Mouse (Mus musculus): ENCODE data around the gene Spata31d1b.

Gene Spata31d1b

GRCm38 (mm10) chr13:59746164-59746563, 34.1 kb downstream of the Spata31d1b start:
- DNase-seq (ENCODE audit: low read depth, low spot score), result peak; percentile 28

GRCm38 (mm10) chr13:59746711-59747110, 34.6 kb downstream of the Spata31d1b start, which contains the start of gene 1700014D04Rik:
1700014D04Rik (minus strand) TSS chr13:59746752.
- no peak for DNase-seq (ENCODE audit: low read depth, low spot score)

GRCm38 (mm10) chr13:59750310-59750709, 38.2 kb downstream of the Spata31d1b start:
- no peak for DNase-seq (ENCODE audit: low read depth, low spot score)

GRCm38 (mm10) chr13:59756906-59757305, 44.8 kb downstream of the Spata31d1b start:
- no peak for DNase-seq (ENCODE audit: low read depth, low spot score)

GRCm38 (mm10) chr13:59762791-59763190, 50.7 kb downstream of the Spata31d1b start:
- DNase-seq (ENCODE audit: low read depth, low spot score), result no peak

- no peak for DNase-seq (ENCODE audit: low read depth, low spot score)
Measured at GRCm38 (mm10) chr13:59766786-59767515, 54.9 kb downstream of the Spata31d1b start.

- no peak for DNase-seq (ENCODE audit: low read depth, low spot score)
Measured at GRCm38 (mm10) chr13:59768531-59768930, 56.4 kb downstream of the Spata31d1b start.

Data from ES-CJ7 (cell line).